Mouse (Mus musculus) layer of hippocampus, postnatal 10 days (tissue): ENCODE results near the gene Cfap126. TPM values are rescaled to one million over a fixed set of nuclear protein-coding genes. Genes with fewer than 3 reads are reported as not detected.
"Not testable (repeated sequence)": the region's sequence is repeated elsewhere in the genome, so short reads cannot be mapped to it uniquely, and the experiment has no call there.

Experiments
- DNase-seq, 2 experiments: peaks; one replicate each; pipeline ENCODE4 v3.0.0; 2021; ENCODE audit warnings: low spot score in 2 of 2
- long read RNA-seq: library from polyadenylated mRNA; stranded (forward); transcript quantifications from one replicate; pipeline ENCODE4 v2.0.0, GENCODE M21; 2023
- total RNA-seq, 2 experiments: library from RNA; stranded (reverse); gene quantifications; 2 replicates each; pipeline ENCODE4 v1.2.3; 2021

Gene Cfap126
- total RNA-seq, result 1 to 10 TPM; 3.1 to 3.3 TPM
- long read RNA-seq, partial matches to known transcripts, result 6 of 6 reads
- long read RNA-seq, other reads (novel, unspliced or antisense), result 0 of 6 reads

- DNase-seq, result peak; percentile 49 to 61
Observed at GRCm38 (mm10) chr1:171113873-171114299, at the start of gene Cfap126. Gene Cfap126 (plus strand): TSS chr1:171113918.

- peak; percentile 94 to 95 for DNase-seq
Observed at GRCm38 (mm10) chr1:171064491-171065242, 49.1 kb upstream of the Cfap126 start, which contains the start of gene Fcgr3. Gene Fcgr3 (minus strand): TSS chr1:171064935.

- peak; percentile 72 to 82 for DNase-seq
Observed at GRCm38 (mm10) chr1:171065243-171065587, 48.5 kb upstream of the Cfap126 start.

- peak; percentile 67 to 81 for DNase-seq
Observed at GRCm38 (mm10) chr1:171065768-171066167, 48.0 kb upstream of the Cfap126 start.

GRCm38 (mm10) chr1:171066583-171066982 lies 47.1 kb upstream of the Cfap126 start:
- DNase-seq, result not testable (repeated sequence)

GRCm38 (mm10) chr1:171067928-171068327 lies 45.8 kb upstream of the Cfap126 start:
- not testable (repeated sequence) for DNase-seq

- peak in 1 of 2 experiments; percentile 34 for DNase-seq
Observed at GRCm38 (mm10) chr1:171069508-171069907, 44.2 kb upstream of the Cfap126 start.

GRCm38 (mm10) chr1:171070879-171071278 lies 42.8 kb upstream of the Cfap126 start:
- peak in 1 of 2 experiments; percentile 25 for DNase-seq

- not testable (repeated sequence) for DNase-seq
Observed at GRCm38 (mm10) chr1:171071726-171072125, 42.0 kb upstream of the Cfap126 start.

- not testable (repeated sequence) for DNase-seq
Observed at GRCm38 (mm10) chr1:171072217-171072616, 41.5 kb upstream of the Cfap126 start.

- not testable (repeated sequence) for DNase-seq
Observed at GRCm38 (mm10) chr1:171074283-171074682, 39.4 kb upstream of the Cfap126 start.

GRCm38 (mm10) chr1:171076176-171076575 lies 37.5 kb upstream of the Cfap126 start:
- not testable (repeated sequence) for DNase-seq

- DNase-seq, result not testable (repeated sequence)
Observed at GRCm38 (mm10) chr1:171077192-171077591, 36.5 kb upstream of the Cfap126 start.

GRCm38 (mm10) chr1:171077955-171078354 lies 35.8 kb upstream of the Cfap126 start:
- DNase-seq, result peak; percentile 50 to 59

GRCm38 (mm10) chr1:171078419-171078818 lies 35.3 kb upstream of the Cfap126 start:
- DNase-seq, result not testable (repeated sequence)

- DNase-seq, result not testable (repeated sequence)
Observed at GRCm38 (mm10) chr1:171079345-171079744, 34.4 kb upstream of the Cfap126 start.

- not testable (repeated sequence) for DNase-seq
Observed at GRCm38 (mm10) chr1:171079825-171080224, 33.9 kb upstream of the Cfap126 start.

- DNase-seq, result not testable (repeated sequence)
Observed at GRCm38 (mm10) chr1:171081512-171082231, 32.0 kb upstream of the Cfap126 start.

GRCm38 (mm10) chr1:171085718-171086117 lies 28.0 kb upstream of the Cfap126 start:
- DNase-seq, result no peak

GRCm38 (mm10) chr1:171088237-171088869 lies 25.4 kb upstream of the Cfap126 start:
- DNase-seq, result not testable (repeated sequence)

- no peak for DNase-seq
Observed at GRCm38 (mm10) chr1:171089891-171090290, 23.8 kb upstream of the Cfap126 start.
